Mouse (Mus musculus) midbrain, embryonic 14.5 days (tissue): Measurements from ENCODE around the gene Mterf1a. TPM values are rescaled to one million over a fixed set of nuclear protein-coding genes. Genes with fewer than 3 reads are reported as not detected.
"Not testable (repeated sequence)": the region's sequence is repeated elsewhere in the genome, so short reads cannot be mapped to it uniquely, and the experiment has no call there.

ENCODE experiments used
- ATAC-seq: fragments of 200-750 bp; cut with Nextera tagmentation; 2 replicates; pipeline ENCODE4 v1.8.0; 2017; ENCODE audit warnings: moderate number of reproducible peaks, moderate library complexity; ENCODE audit not compliant: low FRiP score, low TSS enrichment
- DNase-seq: peaks from one replicate; pipeline ENCODE4 v3.0.0-alpha.2; 2015
- H3K27ac ChIP-seq: fragments of 300-500 bp; sonication (generic); replicated peaks from 2 replicates; pipeline ENCODE4 v1.5.1; 2014; ENCODE audit warnings: mild to moderate bottlenecking, low read depth, low read length, moderate library complexity
- H3K27me3 ChIP-seq: fragments of 300-500 bp; sonication (generic); 2 replicates; pipeline ENCODE4 v1.6.1; 2014; ENCODE audit warnings: low read length, control low read depth, mixed read lengths; ENCODE audit not compliant: control insufficient read depth, insufficient read depth
- H3K36me3 ChIP-seq: fragments of 300-500 bp; sonication (generic); 2 replicates; pipeline ENCODE4 v1.6.1; 2014; ENCODE audit warnings: low read length, control low read depth; ENCODE audit not compliant: control insufficient read depth, insufficient read depth
- H3K4me1 ChIP-seq: fragments of 300-500 bp; sonication (generic); 2 replicates; pipeline ENCODE4 v1.6.1; 2014; ENCODE audit warnings: mild to moderate bottlenecking, antibody characterized with exemption, low read length, control low read depth; ENCODE audit not compliant: control insufficient read depth, insufficient read depth
- H3K4me2 ChIP-seq: fragments of 300-500 bp; sonication (generic); 2 replicates; pipeline ENCODE4 v1.6.1; 2014; ENCODE audit warnings: mild to moderate bottlenecking, low read length, moderate library complexity
- H3K4me3 ChIP-seq: fragments of 300-500 bp; sonication (generic); replicated peaks from 2 replicates; pipeline ENCODE4 v1.5.1; 2014; ENCODE audit warnings: low read depth, low read length
- H3K9ac ChIP-seq: fragments of 300-500 bp; sonication (generic); replicated peaks from 2 replicates; pipeline ENCODE4 v1.6.1; 2014; ENCODE audit warnings: mild to moderate bottlenecking, low read length, moderate library complexity
- H3K9me3 ChIP-seq: fragments of 300-500 bp; sonication (generic); 2 replicates; pipeline ENCODE4 v1.6.1; 2016; ENCODE audit warnings: low read length, control low read depth, mixed read lengths; ENCODE audit not compliant: control insufficient read depth
- WGBS: fragments of 180-500 bp; shearing (Covaris S2); extraction: QIAGEN DNeasy Blood & Tissue Kit; methylation state at CpG from one replicate; pipeline ENCODE4 v1.1.7; 2014; 5-methylcytosine and 5-hydroxymethylcytosine counted together
- polyA plus RNA-seq: library from polyadenylated mRNA; unstranded; fragments of >200 nt; fragmentation: Nextera tagmentation; extraction: Ambion mirVana; gene quantifications from 2 replicates; pipeline ENCODE4 v1.2.1, GENCODE M21; 2014

The Mterf1a gene
- polyA plus RNA-seq, 1 experiment from 2014 or later, result 7.0 TPM

- not testable (repeated sequence) for DNase-seq, H3K27me3 ChIP-seq, H3K4me1 ChIP-seq, ATAC-seq, H3K9ac ChIP-seq, H3K9me3 ChIP-seq, H3K4me2 ChIP-seq, H3K36me3 ChIP-seq, H3K4me3 ChIP-seq, H3K27ac ChIP-seq
- WGBS, result 95% methylated on average over 6 of the region's 7 CpGs
Observed at GRCm38 (mm10) chr5:3886862-3887261, 6.9 kb downstream of the Mterf1a start.

- no peaks in the 10 kb centered on the region for H3K36me3 ChIP-seq
- ATAC-seq, result no peak
- no peak overlapping the region for H3K4me2 ChIP-seq
- DNase-seq, result no peak
- H3K27ac ChIP-seq, result no peak overlapping the region
- no peaks in the 10 kb centered on the region for H3K27me3 ChIP-seq
- no peak overlapping the region for H3K9ac ChIP-seq
- 72% methylated on average over 3 of the region's 3 CpGs for WGBS
- H3K9me3 ChIP-seq, result no peaks in the 10 kb centered on the region
- no peak overlapping the region for H3K4me3 ChIP-seq
- H3K4me1 ChIP-seq, result no peaks in the 10 kb centered on the region
Observed at GRCm38 (mm10) chr5:3873485-3873884, 20.2 kb downstream of the Mterf1a start.

GRCm38 (mm10) chr5:3872348-3872747 lies 21.4 kb downstream of the Mterf1a start:
- 23% methylated on average over 1 of the region's 1 CpGs for WGBS
- no peaks in the 10 kb centered on the region for H3K27me3 ChIP-seq
- H3K27ac ChIP-seq, result no peak overlapping the region
- no peak overlapping the region for H3K4me3 ChIP-seq
- no peak overlapping the region for H3K9ac ChIP-seq
- no peaks in the 10 kb centered on the region for H3K4me1 ChIP-seq
- no peak for ATAC-seq
- H3K4me2 ChIP-seq, result no peak overlapping the region
- H3K9me3 ChIP-seq, result no peaks in the 10 kb centered on the region
- no peaks in the 10 kb centered on the region for H3K36me3 ChIP-seq
- no peak for DNase-seq

GRCm38 (mm10) chr5:3870161-3870560 lies 23.6 kb downstream of the Mterf1a start:
- Histone ChIP-seq H3K27me3 (no peaks in the 10 kb centered on the region), H3K4me3 (no peak overlapping the region), H3K9me3 (no peaks in the 10 kb centered on the region), H3K4me2 (no peak overlapping the region), H3K4me1 (no peaks in the 10 kb centered on the region), H3K36me3 (no peaks in the 10 kb centered on the region), H3K27ac (no peak overlapping the region), H3K9ac (no peak overlapping the region)
- 92% methylated on average over 4 of the region's 4 CpGs for WGBS
- DNase-seq, result no peak
- ATAC-seq, result no peak

GRCm38 (mm10) chr5:3845026-3845425 lies 48.7 kb downstream of the Mterf1a start, which contains the start of gene Lrrd1:
TSS of gene Lrrd1 (plus strand) at chr5:3845173.
- Histone ChIP-seq H3K4me1 (no peaks in the 10 kb centered on the region), H3K36me3 (peaks cover 19% of the 10 kb centered on the region), H3K27me3 (no peaks in the 10 kb centered on the region), H3K4me3 (peak within 1 kb of the TSS; percentile 31), H3K9me3 (no peaks in the 10 kb centered on the region), H3K4me2 (peak within 1 kb of the TSS; percentile 60), H3K9ac (peak within 1 kb of the TSS; percentile 46; the same call in 1 of the 2 replicates), H3K27ac (no peak within 1 kb of the TSS)
- DNase-seq (peak; percentile 39), ATAC-seq (no peak)
- WGBS, result 6% methylated on average over 24 of the region's 24 CpGs

Other genes starting within 250 kb of the Mterf1a start
- gene Tmbim7, start 242.8 kb downstream of the Mterf1a start, polyA plus RNA-seq, result not detected in 2 replicates
- gene Gatad1, start 236.7 kb downstream of the Mterf1a start, polyA plus RNA-seq, result 66.9 and 72.5 TPM in 2 replicates
- 19.5 and 25.6 TPM in 2 replicates for gene Ankib1, start 91.0 kb downstream of the Mterf1a start, polyA plus RNA-seq
- gene Krit1, start 90.7 kb downstream of the Mterf1a start, polyA plus RNA-seq, result 56.9 and 68.8 TPM in 2 replicates
- 0.12 and 0.18 TPM in 2 replicates for gene Lrrd1, start 48.8 kb downstream of the Mterf1a start, polyA plus RNA-seq
- gene Akap9, start 34.1 kb upstream of the Mterf1a start, polyA plus RNA-seq, result 362 and 409 TPM in 2 replicates
- gene Cyp51, start 210.8 kb upstream of the Mterf1a start, polyA plus RNA-seq, result 150 and 170 TPM in 2 replicates